Mouse (Mus musculus) mammary gland, adult 2 months (tissue): ENCODE data around the gene Spop. TPM values are rescaled to one million over a fixed set of nuclear protein-coding genes. Genes with fewer than 3 reads are reported as not detected.

Experiments
- polyA plus RNA-seq: library from polyadenylated mRNA; depleted of rRNA; stranded (reverse); fragments of >200 nt; gene quantifications from 2 replicates; pipeline ENCODE4 v1.2.3, GENCODE M21; 2012; ENCODE audit warnings: low replicate concordance; rRNA removed

Spop gene
- 32.9 and 38.4 TPM in 2 replicates for polyA plus RNA-seq

GRCm38 (mm10) chr11:95413641-95414535 lies at the start of gene Spop:
Gene Spop (plus strand): TSS chr11:95414080.

GRCm38 (mm10) chr11:95384319-95384972 lies 29.4 kb upstream of the Spop start, which contains the start of gene Slc35b1:
Gene Slc35b1 (plus strand): TSS chr11:95384692.

GRCm38 (mm10) chr11:95514298-95514861 lies 100.5 kb downstream of the Spop start, which contains the start of gene Nxph3:
Gene Nxph3 (minus strand): TSS chr11:95514570.

Other genes starting within 250 kb of the Spop start
- 0.14 TPM in 1 of 2 replicates, not detected in the other for gene Tac4, start 152.6 kb upstream of the Spop start, polyA plus RNA-seq
- gene Kat7, start 103.8 kb upstream of the Spop start, polyA plus RNA-seq: 25.6 and 51.8 TPM in 2 replicates
- 52.6 and 81.5 TPM in 2 replicates for gene Fam117a, start 77.1 kb upstream of the Spop start, polyA plus RNA-seq
- 59.5 and 121 TPM in 2 replicates for gene Slc35b1, start 29.4 kb upstream of the Spop start, polyA plus RNA-seq
- gene Nxph3, start 100.5 kb downstream of the Spop start, polyA plus RNA-seq: 3.5 and 6.6 TPM in 2 replicates
- 7.2 and 15.5 TPM in 2 replicates for gene Ngfr, start 173.7 kb downstream of the Spop start, polyA plus RNA-seq